Mouse (Mus musculus) kidney, postnatal 14 days (tissue): ENCODE data around the gene Hoxc9.

ENCODE experiments used
- DNase-seq: peaks from one replicate; pipeline ENCODE4 v3.0.0; 2022; ENCODE audit warnings: mixed read lengths

The Hoxc9 gene

GRCm38 (mm10) chr15:102978615-102979515, 2.6 kb downstream of the Hoxc9 start:
- DNase-seq: no peak

DNA sequence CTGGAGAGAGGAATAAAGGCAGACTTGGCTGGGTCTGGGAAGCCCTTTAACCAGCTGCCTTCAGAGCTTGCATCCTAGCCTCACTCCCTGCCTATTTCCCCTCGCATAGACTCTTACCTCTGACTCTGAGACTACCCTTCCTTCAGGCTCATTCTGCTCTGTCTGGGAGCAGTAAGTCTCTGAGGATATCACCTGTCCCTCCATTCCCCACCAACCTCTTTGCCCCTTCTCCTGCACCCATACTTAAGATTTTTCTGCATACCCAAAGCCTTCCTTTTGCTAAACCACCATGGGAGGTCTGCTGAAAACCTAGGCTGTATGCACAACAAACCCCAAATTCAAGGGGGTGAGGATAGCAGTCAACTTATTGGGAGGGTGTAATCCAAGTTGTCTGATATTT, 3.7 kb downstream of the Hoxc9 start:
- no peak for DNase-seq

GRCm38 (mm10) chr15:102980352-102980751, 4.1 kb downstream of the Hoxc9 start:
- no peak for DNase-seq

DNA sequence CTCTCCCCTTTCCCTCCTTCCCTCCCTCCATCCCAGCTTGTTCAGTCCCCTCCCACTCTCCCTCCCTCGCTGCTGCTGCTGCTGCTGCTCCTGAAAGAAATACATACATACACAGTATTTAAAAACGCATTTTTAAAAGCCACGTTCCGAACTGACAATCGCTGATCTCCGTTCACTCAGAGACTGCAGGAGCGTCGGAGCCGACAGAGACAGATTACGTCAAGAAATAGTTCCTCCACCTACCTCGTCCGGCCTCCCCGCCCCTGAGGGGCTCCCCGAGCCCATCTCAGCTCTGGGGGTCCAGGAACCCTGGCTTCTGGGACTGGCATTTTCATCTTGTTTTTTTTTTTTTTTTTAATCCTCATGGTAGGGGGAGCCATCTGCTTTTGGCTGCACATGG, 4.7 kb downstream of the Hoxc9 start:
- no peak for DNase-seq

DNA sequence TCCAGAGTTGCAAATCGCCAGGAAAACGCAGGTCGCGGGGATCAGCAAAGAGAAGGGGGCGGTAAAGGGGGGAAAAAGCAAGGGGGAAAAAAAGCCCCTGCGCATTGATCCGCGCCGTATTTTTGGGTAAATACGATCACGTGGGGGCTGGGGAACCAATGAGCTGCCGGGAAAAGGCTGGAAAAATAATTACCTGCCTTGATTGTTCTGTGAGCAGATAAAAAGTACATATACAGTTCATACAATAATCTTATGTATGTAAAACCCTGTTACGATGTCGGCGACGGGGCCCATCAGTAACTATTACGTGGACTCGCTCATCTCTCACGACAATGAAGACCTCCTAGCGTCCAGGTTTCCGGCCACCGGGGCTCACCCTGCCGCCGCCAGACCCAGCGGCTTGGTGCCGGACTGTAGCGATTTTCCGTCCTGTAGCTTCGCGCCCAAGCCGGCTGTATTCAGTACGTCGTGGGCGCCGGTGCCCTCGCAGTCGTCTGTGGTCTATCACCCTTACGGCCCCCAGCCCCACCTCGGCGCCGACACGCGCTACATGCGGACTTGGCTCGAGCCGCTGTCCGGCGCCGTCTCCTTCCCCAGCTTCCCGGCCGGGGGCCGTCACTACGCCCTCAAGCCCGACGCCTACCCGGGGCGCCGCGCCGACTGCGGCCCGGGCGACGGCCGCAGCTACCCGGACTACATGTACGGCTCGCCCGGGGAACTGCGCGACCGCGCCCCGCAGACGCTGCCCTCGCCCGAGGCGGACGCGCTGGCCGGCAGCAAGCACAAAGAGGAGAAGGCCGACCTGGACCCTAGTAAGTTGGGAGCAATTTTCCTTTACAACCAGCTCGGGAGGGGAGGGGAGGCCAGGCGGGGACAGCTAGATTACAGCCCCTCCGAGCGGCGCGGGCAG, 5.4 kb downstream of the Hoxc9 start:
- peak; percentile 74 for DNase-seq

DNA sequence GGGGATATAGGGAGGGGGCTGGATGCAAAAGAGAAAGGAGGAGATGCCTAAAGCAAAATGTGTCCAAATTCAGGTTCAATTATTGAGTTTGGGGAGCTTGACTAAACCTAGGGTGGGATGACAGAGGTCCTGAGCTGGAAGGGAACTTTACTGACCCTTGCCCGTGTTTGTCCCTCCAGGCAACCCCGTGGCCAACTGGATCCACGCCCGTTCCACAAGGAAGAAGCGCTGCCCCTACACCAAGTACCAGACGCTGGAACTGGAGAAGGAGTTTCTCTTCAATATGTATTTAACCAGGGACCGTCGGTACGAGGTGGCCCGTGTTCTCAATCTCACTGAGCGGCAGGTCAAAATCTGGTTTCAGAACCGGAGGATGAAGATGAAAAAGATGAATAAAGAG, 7.5 kb downstream of the Hoxc9 start:
- DNase-seq: no peak

DNA sequence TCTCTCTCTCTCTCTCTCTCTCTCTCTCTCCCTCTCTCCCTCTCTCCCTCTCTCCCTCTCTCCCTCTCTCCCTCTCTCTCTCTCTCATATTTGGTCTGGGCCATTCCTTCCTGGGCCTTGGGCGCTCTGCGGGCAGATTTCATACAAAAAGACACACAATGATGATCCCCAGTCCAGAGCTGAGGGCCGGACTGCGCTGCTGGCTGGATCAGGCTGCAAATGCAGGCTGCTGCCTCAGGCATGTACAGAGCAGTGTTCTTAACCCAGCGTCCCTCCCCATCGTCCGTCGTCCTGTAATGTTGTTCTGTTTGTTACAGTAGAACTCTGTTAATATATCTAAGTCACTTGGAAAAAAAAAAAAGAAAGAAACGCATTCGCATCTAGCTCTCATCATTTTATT, 8.3 kb downstream of the Hoxc9 start:
- no peak for DNase-seq

GRCm38 (mm10) chr15:102984925-102985324, 8.7 kb downstream of the Hoxc9 start:
- DNase-seq: no peak

DNA sequence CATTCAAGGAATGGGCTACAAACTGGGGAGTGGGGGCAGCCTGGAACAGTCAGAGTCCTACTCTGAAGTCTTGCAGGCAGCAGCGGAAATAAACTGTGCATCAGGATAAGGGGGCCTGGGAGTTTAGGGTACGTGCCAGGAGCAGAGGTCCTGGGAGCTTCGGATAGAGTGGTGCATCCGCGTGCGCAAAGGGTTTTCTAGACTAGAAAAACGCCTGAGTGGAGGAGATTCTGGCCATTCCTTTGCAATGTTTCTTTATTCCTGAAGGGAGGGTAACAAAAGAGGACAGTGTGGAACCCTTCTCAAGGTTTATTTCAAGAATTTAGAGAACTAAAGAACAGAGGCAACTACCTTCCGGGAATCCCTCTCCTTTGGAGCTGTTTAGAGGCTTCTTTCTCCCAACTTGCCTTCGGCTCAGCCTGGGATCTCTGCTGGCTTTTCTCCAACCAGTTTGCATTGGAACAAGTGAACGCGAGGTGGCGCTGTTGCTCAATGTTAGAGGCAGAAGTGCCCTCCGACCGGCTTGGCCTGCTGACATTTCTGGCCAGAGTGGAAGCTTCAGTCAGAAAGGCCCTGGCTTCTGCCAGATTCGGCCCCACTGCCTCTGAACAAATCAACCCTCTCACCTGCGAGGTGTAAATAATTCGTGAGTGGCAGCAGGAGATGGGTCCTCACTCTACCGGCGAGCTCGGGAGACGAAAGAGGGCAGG, 11.0 kb downstream of the Hoxc9 start:
- peak; percentile 95 for DNase-seq

GRCm38 (mm10) chr15:102988078-102988477, 11.8 kb downstream of the Hoxc9 start:
- DNase-seq: no peak

DNA sequence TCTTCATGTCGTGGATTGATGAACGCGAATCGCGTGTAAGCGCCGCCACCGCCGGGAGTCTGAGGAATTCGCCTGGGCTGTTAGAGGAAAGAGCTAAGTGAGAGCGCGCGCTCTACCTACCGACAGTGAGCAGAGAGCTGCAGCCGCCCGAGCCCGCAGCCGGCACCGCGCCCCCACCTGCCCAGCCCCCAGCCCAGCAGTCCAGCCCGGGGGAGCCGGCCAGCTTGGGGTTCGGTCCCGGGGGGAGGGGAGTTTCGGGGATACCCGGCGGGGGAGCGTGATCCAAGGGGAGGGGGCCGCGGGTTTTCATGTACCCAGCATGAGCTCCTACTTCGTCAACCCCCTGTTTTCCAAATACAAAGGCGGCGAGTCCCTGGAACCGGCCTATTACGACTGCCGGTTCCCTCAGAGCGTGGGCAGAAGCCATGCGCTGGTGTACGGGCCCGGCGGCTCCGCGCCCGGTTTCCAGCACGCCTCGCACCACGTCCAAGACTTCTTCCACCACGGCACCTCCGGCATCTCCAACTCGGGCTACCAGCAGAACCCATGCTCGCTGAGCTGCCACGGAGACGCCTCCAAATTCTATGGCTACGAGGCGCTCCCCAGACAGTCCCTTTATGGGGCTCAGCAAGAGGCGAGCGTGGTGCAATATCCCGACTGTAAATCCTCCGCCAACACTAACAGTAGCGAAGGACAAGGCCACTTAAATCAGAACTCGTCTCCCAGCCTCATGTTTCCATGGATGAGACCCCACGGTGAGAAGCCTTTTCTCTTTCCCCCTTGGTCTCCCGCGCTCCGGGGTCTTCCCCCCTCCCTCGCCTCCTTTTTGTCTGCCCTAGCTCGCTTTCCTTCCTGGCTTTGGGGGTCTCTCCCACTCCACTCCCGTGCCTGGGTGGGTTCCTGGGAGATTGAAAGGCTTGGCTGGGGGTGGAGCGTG, 14.5 kb downstream of the Hoxc9 start, which contains the start of gene Hoxc8:
Gene Hoxc8, plus strand, starts transcription at position 147 of the 937 bp plus-strand sequence.
- peak; percentile 65 for DNase-seq

- no peak for DNase-seq
Measured at GRCm38 (mm10) chr15:102991782-102992181, 15.5 kb downstream of the Hoxc9 start.

DNA sequence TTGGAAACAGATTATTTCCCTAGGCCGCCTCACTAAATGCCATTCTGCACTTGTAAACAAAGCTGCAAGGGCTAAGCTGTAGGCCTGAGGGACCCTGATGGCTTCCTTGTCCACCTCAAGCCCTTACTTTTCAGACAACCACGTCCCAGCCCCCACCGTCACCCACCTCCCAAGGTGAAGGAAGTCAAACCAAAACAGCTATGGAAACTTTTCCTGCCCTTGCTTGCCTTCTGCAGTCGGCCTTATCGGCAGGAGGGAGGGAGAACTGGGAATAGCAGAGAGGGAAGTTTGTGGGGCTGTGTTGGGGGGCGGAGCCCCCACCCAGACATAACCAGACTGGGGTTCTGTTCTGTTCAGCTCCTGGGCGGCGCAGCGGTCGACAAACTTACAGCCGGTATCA, 16.0 kb downstream of the Hoxc9 start:
- no peak for DNase-seq

DNA sequence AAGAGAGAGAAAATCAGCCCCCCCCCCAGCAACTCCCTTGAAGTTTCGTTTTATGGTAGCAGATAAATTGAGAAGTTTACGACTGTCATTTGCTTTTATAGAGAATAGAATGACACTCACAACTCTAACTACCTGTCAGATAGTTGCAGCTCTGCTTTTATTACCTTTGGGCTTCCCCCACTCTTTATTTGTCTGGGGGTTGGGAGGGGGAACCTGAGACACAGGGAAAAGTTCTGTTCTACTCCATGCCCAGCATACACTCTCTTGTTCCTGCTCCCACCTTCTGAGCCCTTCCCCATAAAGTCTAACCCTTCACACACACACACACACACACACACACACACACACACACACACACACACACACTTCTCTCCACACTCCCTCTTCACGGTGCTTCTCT, 16.6 kb downstream of the Hoxc9 start:
- DNase-seq: no peak

- DNase-seq: no peak
Measured at GRCm38 (mm10) chr15:102996548-102996947, 20.3 kb downstream of the Hoxc9 start.

GRCm38 (mm10) chr15:102997431-102997830, 21.2 kb downstream of the Hoxc9 start:
- DNase-seq: no peak

- peak; percentile 79 for DNase-seq
Measured at GRCm38 (mm10) chr15:102997939-102998355, 21.7 kb downstream of the Hoxc9 start, which contains the start of gene Hoxc6. Gene Hoxc6 (plus strand): TSS chr15:102998257.

GRCm38 (mm10) chr15:102998608-102999182, 22.5 kb downstream of the Hoxc9 start:
- DNase-seq: no peak

- peak; percentile 94 for DNase-seq
Measured at GRCm38 (mm10) chr15:102999183-102999831, 23.1 kb downstream of the Hoxc9 start.

GRCm38 (mm10) chr15:102999955-103000354, 23.7 kb downstream of the Hoxc9 start:
- DNase-seq: no peak

GRCm38 (mm10) chr15:103000501-103000901, 24.3 kb downstream of the Hoxc9 start:
- no peak for DNase-seq
